Comparison of ENCODE assay signal across 11 mouse cellular contexts in the genomic region with DNA sequence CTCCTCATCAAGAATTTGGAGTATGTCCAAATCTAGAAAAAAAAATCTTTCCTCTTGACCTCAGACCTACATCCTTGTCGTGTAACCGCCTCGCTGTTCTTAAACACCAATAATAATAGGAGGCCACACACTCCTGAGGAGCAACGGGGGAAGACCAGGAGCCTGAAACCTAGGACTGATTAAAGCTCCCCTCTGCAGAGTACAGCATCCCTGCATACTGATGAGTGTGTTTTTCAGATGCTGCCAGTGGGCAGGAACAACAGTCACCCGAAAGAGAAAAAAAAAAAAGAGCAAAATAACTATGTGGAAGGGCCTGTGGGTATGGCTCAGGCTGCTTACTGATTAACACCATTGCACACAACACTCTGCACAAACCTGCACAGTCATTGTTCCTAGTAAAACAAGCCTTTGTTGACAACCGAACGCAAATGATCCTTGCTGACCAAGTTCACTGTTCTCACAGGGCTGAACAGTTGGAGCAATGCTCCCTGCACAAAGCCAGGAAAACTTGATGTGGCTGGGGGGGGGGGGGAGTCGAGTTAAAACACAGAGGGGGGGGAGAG. TPM values are rescaled to one million over a fixed set of nuclear protein-coding genes. Genes with fewer than 3 reads are reported as not detected.
DNase-seq lines count a peak whose midpoint lies in the region; ATAC-seq lines count a peak whose summit lies in the region.
"Had no signal": no experiment of that assay in that cellular context is flagged by ENCODE, and none has a peak within 500 bp of the region (broad histone marks: within the 10 kb centered on the region; RNA-seq: fewer than 3 reads in every experiment).

No protein-coding gene starts in this region.

- no peak overlapping the region for H3K4me3 ChIP-seq in hindbrain, embryonic 16.5 days (ENCODE audit: low read length)
- no peak overlapping the region for H3K4me3 ChIP-seq in neural tube, embryonic 15.5 days (replicated peaks)
- H3K4me3 ChIP-seq: intestine, embryonic 15.5 days had no signal

- H3K9ac ChIP-seq in hindbrain, embryonic 16.5 days (ENCODE audit: low read depth, low read length) = no peak overlapping the region
- H3K9ac ChIP-seq in neural tube, embryonic 15.5 days (replicated peaks) = no peak overlapping the region
- H3K9ac ChIP-seq: intestine, embryonic 15.5 days had no signal

- no peaks in the 10 kb centered on the region for H3K4me1 ChIP-seq in hindbrain, embryonic 16.5 days (ENCODE audit: control insufficient read depth, insufficient read depth, low read depth, low read length)
- peaks cover 4% of the 10 kb centered on the region for H3K4me1 ChIP-seq in neural tube, embryonic 15.5 days
- H3K4me1 ChIP-seq: intestine, embryonic 15.5 days had no signal

- WGBS in hindbrain, embryonic 16.5 days = 12% methylated on average over 8 of the region's 8 CpGs
- 19% methylated on average over 7 of the region's 8 CpGs for WGBS in large intestine, adult 2 months
- WGBS in neural tube, embryonic 15.5 days = 21% methylated on average over 7 of the region's 8 CpGs

- DNase-seq in Muller cell, postnatal 12 days (ENCODE audit: inconsistent ontology term) = peak; percentile 56
- peak; percentile 16 for DNase-seq in brain, adult 2 months (ENCODE audit: low read depth, low spot score)
- DNase-seq in large intestine, adult 2 months (ENCODE audit: low read depth, low spot score) = peak; percentile 45
- no peak for DNase-seq in thymus, postnatal 25 days
- no peak for DNase-seq in embryo, embryonic 11 days
- DNase-seq: lung, postnatal 36 days; right cerebral cortex, adult 18-20 months had no signal

- no peaks in the 10 kb centered on the region for H3K36me3 ChIP-seq in hindbrain, embryonic 16.5 days (ENCODE audit: control insufficient read depth, insufficient read depth, low read length)
- no peaks in the 10 kb centered on the region for H3K36me3 ChIP-seq in neural tube, embryonic 15.5 days
- H3K36me3 ChIP-seq: intestine, embryonic 15.5 days had no signal

- ATAC-seq in hindbrain, embryonic 16.5 days = peak; percentile 76; the same call in 1 of the 2 replicates
- no peak for ATAC-seq in erythroblast, adult 5-6 weeks (replicated peaks; ENCODE audit: low FRiP score, poor library complexity, severe bottlenecking)
- no peak for ATAC-seq in neural tube, embryonic 15.5 days (ENCODE audit: low FRiP score)
- ATAC-seq: intestine, embryonic 15.5 days had no signal

- no peak overlapping the region for H3K27ac ChIP-seq in hindbrain, embryonic 16.5 days (ENCODE audit: low read depth, low read length)
- H3K27ac ChIP-seq in neural tube, embryonic 15.5 days (replicated peaks) = no peak overlapping the region
- H3K27ac ChIP-seq: intestine, embryonic 15.5 days had no signal

- H3K9me3 ChIP-seq in hindbrain, embryonic 16.5 days (ENCODE audit: control insufficient read depth, low read length) = no peaks in the 10 kb centered on the region
- no peaks in the 10 kb centered on the region for H3K9me3 ChIP-seq in neural tube, embryonic 15.5 days (replicated peaks)
- H3K9me3 ChIP-seq: intestine, embryonic 15.5 days had no signal

- no peak overlapping the region for H3K4me2 ChIP-seq in hindbrain, embryonic 16.5 days (ENCODE audit: low read length)
- no peak overlapping the region for H3K4me2 ChIP-seq in neural tube, embryonic 15.5 days
- H3K4me2 ChIP-seq: intestine, embryonic 15.5 days had no signal

- no peaks in the 10 kb centered on the region for H3K27me3 ChIP-seq in hindbrain, embryonic 16.5 days (replicated peaks; ENCODE audit: control insufficient read depth, insufficient read depth, low read length)
- H3K27me3 ChIP-seq in neural tube, embryonic 15.5 days (replicated peaks) = no peaks in the 10 kb centered on the region
- H3K27me3 ChIP-seq: intestine, embryonic 15.5 days had no signal

RNA-seq across cellular contexts. Expression of a gene that starts 43.8 kb away (rescaled TPM):
- 2.5 and 2.9 TPM in 2 replicates for polyA plus RNA-seq in hindbrain, embryonic 16.5 days (2015; fragmentation: Nextera tagmentation; extraction: Ambion mirVana)
- polyA plus RNA-seq in large intestine, adult 2 months (2012; rRNA removed) = 0.30 and 0.96 TPM in 2 replicates
- 0.38 and 1.7 TPM in 2 replicates for total RNA-seq in erythroblast, adult 5-6 weeks (2015; ENCODE audit: low replicate concordance)
- total RNA-seq in erythroblast, adult 5-6 weeks (2017; ENCODE audit: low replicate concordance) = 0.43 and 0.70 TPM in 2 replicates
- 1.8 and 2.5 TPM in 2 replicates for polyA plus RNA-seq in neural tube, embryonic 15.5 days (2015; fragmentation: Nextera tagmentation; extraction: Ambion mirVana)

Comparison
In these comparisons a context has a peak if more than half of its experiments do, and no peak if none do; other contexts are left out.
1. DNase-seq: peak in Muller cell, postnatal 12 days (single experiment), brain, adult 2 months (single experiment) and large intestine, adult 2 months (single experiment); none in thymus, postnatal 25 days (single experiment) and embryo, embryonic 11 days (single experiment).